10 mouse cellular contexts compared by ENCODE assay signal in the genomic region with DNA sequence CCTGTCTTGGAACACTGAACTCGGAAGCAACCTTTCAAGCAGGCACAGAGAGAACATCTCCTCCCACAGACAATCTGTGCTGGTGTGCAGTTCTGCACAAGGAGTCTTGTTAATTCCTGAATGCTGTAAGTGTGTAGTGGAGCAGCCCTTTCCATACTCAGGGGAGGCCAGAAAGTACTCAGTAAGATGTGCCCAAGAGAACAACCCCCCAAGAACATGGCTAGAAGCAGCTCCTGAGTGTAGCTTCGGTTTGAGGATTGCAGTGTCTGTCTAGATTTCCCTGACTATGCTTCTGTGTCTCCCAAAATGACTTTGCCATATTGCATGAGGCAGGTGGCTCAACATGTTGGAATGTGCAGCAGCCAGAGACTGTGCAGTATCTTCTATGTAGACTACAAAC.
DNase-seq lines count a peak whose midpoint lies in the region.
"Had no signal": no experiment of that assay in that cellular context is flagged by ENCODE, and none has a peak within 500 bp of the region (broad histone marks: within the 10 kb centered on the region; RNA-seq: fewer than 3 reads in every experiment).

No protein-coding gene starts in this region.

- intact Hi-C loops in left cerebral cortex, postnatal 14 days (cut with DNase I) = no loop called here

- peak; percentile 91 for DNase-seq in brain, adult 2 months (ENCODE audit: low read depth, low spot score)
- peak; percentile 74 to 79 for DNase-seq in frontal cortex, adult 2 months (ENCODE audit: extremely low spot score in 1 of 2, low spot score in 1 of 2)
- peak; percentile 89 for DNase-seq in layer of hippocampus, adult 9-11 months
- peak; percentile 65 to 80 for DNase-seq in left cerebral cortex, postnatal 14 days (ENCODE audit: low spot score in 2 of 2)
- DNase-seq in gastrocnemius, postnatal 10 days = no peak
- DNase-seq in natural killer cell, adult 2 months (ENCODE audit: low spot score in 2 of 2) = no peak
- no peak for DNase-seq in adrenal gland, adult 2 months
- DNase-seq: adrenal gland, postnatal 25 days; cerebellum, postnatal 14 days; retina, postnatal 1 day had no signal

Comparison
In these comparisons a context has a peak if more than half of its experiments do, and no peak if none do; other contexts are left out.
1. DNase-seq: peak in brain, adult 2 months (single experiment), frontal cortex, adult 2 months (2 of 2), layer of hippocampus, adult 9-11 months (single experiment) and left cerebral cortex, postnatal 14 days (2 of 2); none in gastrocnemius, postnatal 10 days (single experiment), natural killer cell, adult 2 months (0 of 2) and adrenal gland, adult 2 months (single experiment).